Comparison of ENCODE assay signal across 8 mouse cellular contexts in genomic region chr2:154943101-154943500, GRCm38 (mm10). TPM values are rescaled to one million over a fixed set of nuclear protein-coding genes. Genes with fewer than 3 reads are reported as not detected.
DNase-seq lines count a peak whose midpoint lies in the region; ATAC-seq and TF ChIP-seq lines count a peak whose summit lies in the region.

No protein-coding gene starts in this region.

- peak; percentile 90 for DNase-seq in adrenal gland, postnatal 25 days
- peak; percentile 73 for DNase-seq in embryo, embryonic 9.5 days (ENCODE audit: extremely low spot score)
- peak; percentile 77 to 84 for DNase-seq in gastrocnemius, postnatal 4 days (ENCODE audit: low spot score in 2 of 2)
- peak; percentile 67 to 74 for DNase-seq in left cerebral cortex, postnatal 36 days (ENCODE audit: low spot score in 2 of 2)
- peak; percentile 96 for DNase-seq in midbrain, embryonic 11.5 days (ENCODE audit: low spot score, missing footprints)

- peak overlapping the region; percentile 58 for H3K4me2 ChIP-seq in intestine, postnatal 0 days (replicated peaks; ENCODE audit: low read depth)
- peak overlapping the region; percentile 16; the same call in 1 of the 2 replicates for H3K4me2 ChIP-seq in midbrain, embryonic 11.5 days

- no peaks in the 10 kb centered on the region for H3K9me3 ChIP-seq in intestine, postnatal 0 days (ENCODE audit: control insufficient read depth)
- H3K9me3 ChIP-seq in midbrain, embryonic 11.5 days (ENCODE audit: control insufficient read depth, low read length), result no peaks in the 10 kb centered on the region

- 6% methylated on average over 11 of the region's 11 CpGs for WGBS in intestine, postnatal 0 days
- WGBS in midbrain, embryonic 11.5 days, result 5% methylated on average over 11 of the region's 11 CpGs
- 5% methylated on average over 11 of the region's 11 CpGs for WGBS in small intestine, adult 2 months

- peak; percentile 92 for TF ChIP-seq CTCF in intestine, postnatal 0 days (IDR thresholded peaks at IDR 0.05; ENCODE audit: low read depth)
- peak; percentile 96 for TF ChIP-seq CTCF in small intestine, adult 2 months (IDR thresholded peaks at IDR 0.05; ENCODE audit: extremely low read depth, insufficient read length, insufficient replicate concordance, low read depth, low read length)

- peak; percentile 57 for ATAC-seq in intestine, postnatal 0 days
- ATAC-seq in midbrain, embryonic 11.5 days (ENCODE audit: low FRiP score), result no peak
- ATAC-seq in inflammation-experienced regulatory T-cells, adult 6 months, result no peak

- no peak for TF ChIP-seq POLR2A in small intestine, adult 2 months (IDR thresholded peaks at IDR 0.05; ENCODE audit: low read depth, low read length)

- H3K27me3 ChIP-seq in intestine, postnatal 0 days (replicated peaks; ENCODE audit: control insufficient read depth, insufficient read depth, low read length), result no peaks in the 10 kb centered on the region
- H3K27me3 ChIP-seq in midbrain, embryonic 11.5 days (ENCODE audit: control insufficient read depth, insufficient read depth, low read length), result no peaks in the 10 kb centered on the region
- no peaks in the 10 kb centered on the region for H3K27me3 ChIP-seq in small intestine, adult 2 months (ENCODE audit: control insufficient read depth, insufficient read depth, low read length)

- H3K9ac ChIP-seq in intestine, postnatal 0 days (ENCODE audit: low read depth, low read length), result no peak overlapping the region
- peak overlapping the region; percentile 10; the same call in 1 of the 2 replicates for H3K9ac ChIP-seq in midbrain, embryonic 11.5 days (ENCODE audit: low read length)

- peak overlapping the region; percentile 30 for H3K4me3 ChIP-seq in intestine, postnatal 0 days (ENCODE audit: low read depth, low read length)
- no peak overlapping the region for H3K4me3 ChIP-seq in midbrain, embryonic 11.5 days (ENCODE audit: low read depth, low read length)
- no peak overlapping the region for H3K4me3 ChIP-seq in small intestine, adult 2 months (ENCODE audit: low read depth, low read length)

- H3K27ac ChIP-seq in intestine, postnatal 0 days (ENCODE audit: low read depth, low read length), result no peak overlapping the region
- H3K27ac ChIP-seq in midbrain, embryonic 11.5 days (ENCODE audit: low read depth, low read length), result no peak overlapping the region
- H3K27ac ChIP-seq in small intestine, adult 2 months (ENCODE audit: insufficient read depth, low read depth, low read length), result no peak overlapping the region

- no peaks in the 10 kb centered on the region for H3K4me1 ChIP-seq in intestine, postnatal 0 days (replicated peaks; ENCODE audit: control insufficient read depth, insufficient read depth, low read length)
- H3K4me1 ChIP-seq in midbrain, embryonic 11.5 days (ENCODE audit: control insufficient read depth, insufficient read depth, low read length), result peaks cover 2% of the 10 kb centered on the region; the same call in 1 of the 2 replicates
- peaks cover 3% of the 10 kb centered on the region; the same call in 1 of the 2 replicates for H3K4me1 ChIP-seq in small intestine, adult 2 months (ENCODE audit: control insufficient read depth, insufficient read depth, insufficient read length, low read length)

- intact Hi-C loops in left cerebral cortex, postnatal 36 days (cut with DNase I), result loop anchor here (5.0 kb wide), 1 partner anchor 231 kb away; no protein-coding TSS in a partner anchor

- no peaks in the 10 kb centered on the region for H3K36me3 ChIP-seq in intestine, postnatal 0 days (ENCODE audit: control insufficient read depth, insufficient read depth)
- no peaks in the 10 kb centered on the region for H3K36me3 ChIP-seq in midbrain, embryonic 11.5 days (ENCODE audit: control insufficient read depth, insufficient read depth, low read length)
- no peaks in the 10 kb centered on the region for H3K36me3 ChIP-seq in small intestine, adult 2 months (ENCODE audit: control insufficient read depth, insufficient read depth, low read length)

RNA-seq across cellular contexts. Expression of gene Eif2s2, which starts 50.4 kb away (rescaled TPM):
- total RNA-seq in adrenal gland, postnatal 25 days (2021), result 107 and 151 TPM in 2 replicates
- 100 to 1,000 TPM in 1 of 2 experiments, 10 to 100 TPM in 1; 93.3 to 108 TPM for total RNA-seq in gastrocnemius, postnatal 4 days (2021)
- 80.4 and 85.5 TPM in 2 replicates for polyA plus RNA-seq in intestine, postnatal 0 days (2015; fragmentation: Nextera tagmentation; extraction: Ambion mirVana)
- total RNA-seq in left cerebral cortex, postnatal 36 days (2021), result 10 to 100 TPM; 45.5 to 49.9 TPM
- 135 and 144 TPM in 2 replicates for polyA plus RNA-seq in midbrain, embryonic 11.5 days (2014; fragmentation: Nextera tagmentation; extraction: Ambion mirVana)
- polyA plus RNA-seq in small intestine, adult 2 months (2012; rRNA removed), result 1.4 and 2.1 TPM in 2 replicates
- polyA plus RNA-seq in inflammation-experienced regulatory T-cells, adult 6 months (2017; shearing (Covaris generic)), result 100 to 1,000 TPM in 2 of 3 experiments, 10 to 100 TPM in 1; 83.5 to 120 (median 105) TPM

Comparison
In these comparisons a context has a peak if more than half of its experiments do, and no peak if none do; other contexts are left out.
1. RNA of gene Eif2s2, which starts 50.4 kb away (polyA plus RNA-seq): 135 to 144 TPM in midbrain, embryonic 11.5 days, 83.5 to 120 TPM in inflammation-experienced regulatory T-cells, adult 6 months and 80.4 to 85.5 TPM in intestine, postnatal 0 days; 1.4 to 2.1 TPM in small intestine, adult 2 months; every median in the first group is over 10 times any median in the second.
2. Peak in every context shown above with its lines, with median percentiles within 50 percentile points of each other: DNase-seq.